Mouse (Mus musculus) spleen, postnatal 0 days (tissue): ENCODE results near the gene Opalin. TPM values are rescaled to one million over a fixed set of nuclear protein-coding genes. Genes with fewer than 3 reads are reported as not detected.

Source experiments
- polyA plus RNA-seq: library from polyadenylated mRNA; unstranded; fragments of >200 nt; fragmentation: Nextera tagmentation; extraction: Ambion mirVana; gene quantifications from 2 replicates; pipeline ENCODE4 v1.2.1, GENCODE M21; 2015

Gene Opalin
- not detected in 2 replicates for polyA plus RNA-seq

GRCm38 (mm10) chr19:41076906-41077305 is at the start of gene Opalin:
Gene Opalin, minus strand, starts transcription at chr19:41077113.

GRCm38 (mm10) chr19:41029219-41029618 is 47.7 kb downstream of the Opalin start, which contains the start of gene Dntt:
Gene Dntt, plus strand, starts transcription at chr19:41029275.

Other genes starting within 250 kb of the Opalin start
- gene Ccnj, start 245.8 kb downstream of the Opalin start, polyA plus RNA-seq, result 4.3 and 4.9 TPM in 2 replicates
- gene Zfp518a, start 182.4 kb downstream of the Opalin start, polyA plus RNA-seq, result 4.0 and 6.1 TPM in 2 replicates
- 5.7 and 7.6 TPM in 2 replicates for gene Blnk, start 82.6 kb downstream of the Opalin start, polyA plus RNA-seq
- gene Dntt, start 47.8 kb downstream of the Opalin start, polyA plus RNA-seq, result 0.22 and 0.57 TPM in 2 replicates
- not detected in 2 replicates for gene Tll2, start 129.7 kb upstream of the Opalin start, polyA plus RNA-seq
- gene Tm9sf3, start 186.9 kb upstream of the Opalin start, polyA plus RNA-seq, result 53.2 and 56.3 TPM in 2 replicates